Mouse (Mus musculus): ENCODE measurements around the gene Tut1. TPM values are rescaled to one million over a fixed set of nuclear protein-coding genes. Genes with fewer than 3 reads are reported as not detected.
"Not testable (repeated sequence)": the region's sequence is repeated elsewhere in the genome, so short reads cannot be mapped to it uniquely, and the experiment has no call there.

The Tut1 gene
- total RNA-seq, 1 experiment: 42.6 TPM

DNA sequence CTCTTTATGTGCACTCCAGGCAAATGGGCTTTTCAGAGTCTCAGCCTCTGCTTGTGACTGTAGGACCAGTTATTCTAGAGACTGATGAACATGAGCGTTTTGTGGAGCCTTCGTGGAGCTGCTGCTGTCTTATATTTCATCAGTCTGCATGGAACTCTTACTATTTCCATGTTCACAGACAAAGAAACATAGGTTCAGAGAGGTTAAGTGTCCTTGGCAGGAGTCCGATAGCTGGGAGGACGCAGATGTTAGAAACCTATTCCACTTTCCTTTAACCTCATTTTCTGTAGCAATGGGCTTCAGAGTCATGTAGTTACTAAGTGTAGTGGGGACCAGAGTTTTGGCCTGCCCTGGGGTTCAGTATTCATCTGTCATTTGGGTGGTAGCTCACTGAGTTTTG lies 45.6 kb downstream of the Tut1 start:
- Histone ChIP-seq H3K9me3 (ENCODE audit: control insufficient read depth, insufficient read depth, low read depth, low read length) (no peaks in the 10 kb centered on the region), H3K27ac (ENCODE audit: insufficient read depth, low read depth, low read length, poor library complexity, severe bottlenecking) (no peak overlapping the region), H3K9ac (ENCODE audit: insufficient read depth, low read depth, low read length, poor library complexity, severe bottlenecking) (no peak overlapping the region), H3K4me1 (ENCODE audit: control insufficient read depth in 2 of 2, insufficient read depth in 2 of 2, low read length in 2 of 2, poor library complexity in 1 of 2) (peaks cover 5 to 15% of the 10 kb centered on the region in 2 experiments; a peak in 3 of 4 replicates), H3K4me3 (ENCODE audit: insufficient read depth in 1 of 2, low read depth in 1 of 2, low read length in 2 of 2, poor library complexity in 1 of 2, severe bottlenecking in 1 of 2) (no peak overlapping the region), H3K36me3 (ENCODE audit: control insufficient read depth, insufficient read depth, low read length, poor library complexity, severe bottlenecking) (peaks cover 23% of the 10 kb centered on the region)
- in situ Hi-C loops (cut with MboI; ENCODE audit: low sequenced_read_pairs in 2 of 2, unreplicated experiment in 2 of 2): loop anchor here (10.0 to 25.0 kb wide), 2 partner anchors 86 to 88 kb away; partner anchors contain the start of gene Scgb1a1 (in 2 of the 2)
- TF ChIP-seq ZNF384 (IDR thresholded peaks at IDR 0.05; ENCODE audit: low read depth, low read length): no peak
- no peak for TF ChIP-seq HCFC1 (IDR thresholded peaks at IDR 0.05; ENCODE audit: borderline replicate concordance, insufficient read depth, low read length)
- no peak for TF ChIP-seq CHD2 (IDR thresholded peaks at IDR 0.05; ENCODE audit: low read depth, low read length)
- no peak for DNase-seq (ENCODE audit: low read depth, low spot score)

DNA sequence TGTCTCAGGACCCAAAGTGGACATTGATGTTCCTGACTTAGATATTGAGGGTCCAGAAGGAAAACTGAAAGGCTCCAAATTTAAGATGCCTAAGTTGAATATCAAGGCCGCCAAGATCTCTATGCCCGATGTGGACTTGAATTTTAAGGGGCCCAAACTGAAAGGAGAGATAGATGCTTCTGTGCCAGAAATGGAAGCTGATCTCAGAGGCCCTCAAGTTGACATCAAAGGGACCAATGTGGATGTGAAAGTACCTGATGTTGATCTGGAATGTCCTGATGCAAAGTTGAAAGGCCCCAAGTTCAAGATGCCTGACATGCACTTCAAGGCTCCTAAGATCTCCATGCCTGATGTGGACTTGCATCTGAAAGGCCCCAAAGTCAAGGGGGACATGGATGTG lies 53.3 kb downstream of the Tut1 start:
- H3K9me3 ChIP-seq (ENCODE audit: control insufficient read depth, insufficient read depth, low read depth, low read length); H3K27ac ChIP-seq (ENCODE audit: insufficient read depth, low read depth, low read length, poor library complexity, severe bottlenecking); in situ Hi-C loops (cut with MboI; ENCODE audit: low sequenced_read_pairs in 2 of 2, unreplicated experiment in 2 of 2); H3K9ac ChIP-seq (ENCODE audit: insufficient read depth, low read depth, low read length, poor library complexity, severe bottlenecking); H3K36me3 ChIP-seq (ENCODE audit: control insufficient read depth, insufficient read depth, low read length, poor library complexity, severe bottlenecking); H3K4me3 ChIP-seq (ENCODE audit: insufficient read depth in 1 of 2, low read depth in 1 of 2, low read length in 2 of 2, poor library complexity in 1 of 2, severe bottlenecking in 1 of 2); H3K4me1 ChIP-seq (ENCODE audit: control insufficient read depth in 2 of 2, insufficient read depth in 2 of 2, low read length in 2 of 2, poor library complexity in 1 of 2); DNase-seq (ENCODE audit: low read depth, low spot score): not testable (repeated sequence)

Other genes with a start within 250 kb of the Tut1 start
- 354 and 566 TPM in 2 replicates for gene Slc3a2, start 230.5 kb upstream of the Tut1 start, total RNA-seq (2012; rRNA removed)
- 173 and 180 TPM in 2 replicates for gene Wdr74, start 218.0 kb upstream of the Tut1 start, total RNA-seq (2012; rRNA removed)
- 8.5 and 8.9 TPM in 2 replicates for gene 1700092M07Rik, start 213.1 kb upstream of the Tut1 start, total RNA-seq (2012; rRNA removed)
- gene Stx5a, start 212.4 kb upstream of the Tut1 start, total RNA-seq (2012; rRNA removed): 66.3 and 73.2 TPM in 2 replicates
- 99.5 and 101 TPM in 2 replicates for gene Nxf1, start 196.8 kb upstream of the Tut1 start, total RNA-seq (2012; rRNA removed)
- gene Tmem223, start 182.9 kb upstream of the Tut1 start, total RNA-seq (2012; rRNA removed): 77.3 and 125 TPM in 2 replicates
- 45.9 and 51.2 TPM in 2 replicates for gene Tmem179b, start 179.4 kb upstream of the Tut1 start, total RNA-seq (2012; rRNA removed)
- gene Taf6l, start 167.4 kb upstream of the Tut1 start, total RNA-seq (2012; rRNA removed): 28.6 and 29.4 TPM in 2 replicates
- gene Polr2g, start 155.3 kb upstream of the Tut1 start, total RNA-seq (2012; rRNA removed): 113 and 144 TPM in 2 replicates
- 3.4 TPM in 2 replicates for gene Zbtb3, start 151.3 kb upstream of the Tut1 start, total RNA-seq (2012; rRNA removed)
- gene Ttc9c, start 134.5 kb upstream of the Tut1 start, total RNA-seq (2012; rRNA removed): 42.6 and 47.5 TPM in 2 replicates
- gene Hnrnpul2, start 133.8 kb upstream of the Tut1 start, total RNA-seq (2012; rRNA removed): 37.5 and 48.5 TPM in 2 replicates
- 1.4 and 2.7 TPM in 2 replicates for gene AC129217.1, start 124.1 kb upstream of the Tut1 start, total RNA-seq (2012; rRNA removed)
- gene Bscl2, start 116.4 kb upstream of the Tut1 start, total RNA-seq (2012; rRNA removed): 62.6 and 79.6 TPM in 2 replicates
- gene Gng3, start 114.7 kb upstream of the Tut1 start, total RNA-seq (2012; rRNA removed): 4.5 TPM in 2 replicates
- 1.3 and 2.4 TPM in 2 replicates for gene Lrrn4cl, start 103.1 kb upstream of the Tut1 start, total RNA-seq (2012; rRNA removed)
- gene Ubxn1, start 82.4 kb upstream of the Tut1 start, total RNA-seq (2012; rRNA removed): 207 and 220 TPM in 2 replicates
- 75.3 and 83.4 TPM in 2 replicates for gene Uqcc3, start 72.9 kb upstream of the Tut1 start, total RNA-seq (2012; rRNA removed)
- 11.0 and 14.3 TPM in 2 replicates for gene Lbhd1, start 70.1 kb upstream of the Tut1 start, total RNA-seq (2012; rRNA removed)
- not detected in 2 replicates for gene Gm49403, start 69.9 kb upstream of the Tut1 start, total RNA-seq (2012; rRNA removed)
- 146 and 214 TPM in 2 replicates for gene 1810009A15Rik, start 65.0 kb upstream of the Tut1 start, total RNA-seq (2012; rRNA removed)
- not detected in 2 replicates for gene Gm49416, start 64.9 kb upstream of the Tut1 start, total RNA-seq (2012; rRNA removed)
- 54.0 and 59.3 TPM in 2 replicates for gene Ints5, start 60.8 kb upstream of the Tut1 start, total RNA-seq (2012; rRNA removed)
- 321 and 436 TPM in 2 replicates for gene Ganab, start 55.8 kb upstream of the Tut1 start, total RNA-seq (2012; rRNA removed)
- gene B3gat3, start 33.5 kb upstream of the Tut1 start, total RNA-seq (2012; rRNA removed): 30.4 and 36.8 TPM in 2 replicates
- 3.6 and 4.0 TPM in 2 replicates for gene Rom1, start 24.5 kb upstream of the Tut1 start, total RNA-seq (2012; rRNA removed)
- gene Eml3, start 24.3 kb upstream of the Tut1 start, total RNA-seq (2012; rRNA removed): 20.6 and 22.2 TPM in 2 replicates
- 89.8 and 92.9 TPM in 2 replicates for gene Mta2, start 12.0 kb upstream of the Tut1 start, total RNA-seq (2012; rRNA removed)
- 1,417 and 1,811 TPM in 2 replicates for gene Eef1g, start 13.2 kb downstream of the Tut1 start, total RNA-seq (2012; rRNA removed)
- gene Ahnak, start 35.4 kb downstream of the Tut1 start, total RNA-seq (2012; rRNA removed): 102 and 155 TPM in 2 replicates
- gene Scgb1a1, start 134.1 kb downstream of the Tut1 start, total RNA-seq (2012; rRNA removed): not detected in 2 replicates
- 14.4 and 17.2 TPM in 2 replicates for gene Asrgl1, start 181.8 kb downstream of the Tut1 start, total RNA-seq (2012; rRNA removed)